ENCODE assay signal across 8 mouse cellular contexts in the genomic region with DNA sequence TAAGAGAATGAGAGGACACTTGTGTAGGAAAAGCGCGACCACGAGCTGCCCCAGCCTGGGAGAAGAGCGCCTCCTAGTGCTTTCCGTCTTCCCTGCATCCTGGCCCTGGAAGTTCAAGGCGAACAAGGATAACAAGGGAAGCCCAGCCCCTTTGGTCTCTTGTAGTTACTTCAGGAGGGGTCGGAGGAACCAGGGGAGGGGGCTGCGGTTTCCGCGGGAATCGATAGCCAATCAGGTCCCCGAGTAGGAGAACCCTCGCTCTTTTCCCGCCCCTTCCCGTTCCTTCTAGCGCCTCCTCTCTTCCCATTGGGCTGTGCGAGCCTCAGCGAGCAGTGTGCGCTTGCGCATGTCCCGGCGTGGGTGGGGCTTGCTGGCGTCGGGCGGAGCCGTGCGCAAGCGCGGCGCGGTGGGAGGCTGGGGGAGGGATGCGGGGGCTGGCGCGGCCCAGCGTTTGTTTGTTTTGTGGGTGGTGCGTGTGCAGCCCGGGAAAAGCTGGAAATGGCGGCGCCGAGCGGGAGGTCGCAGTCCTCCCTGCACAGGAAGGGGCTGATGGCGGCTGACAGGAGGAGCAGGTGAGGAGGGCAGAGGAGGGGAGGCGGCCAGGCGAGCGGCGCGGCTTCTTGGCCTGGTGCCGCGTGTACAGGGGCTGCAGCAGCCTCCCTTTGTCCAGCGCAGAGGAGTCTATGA. TPM values are rescaled to one million over a fixed set of nuclear protein-coding genes. Genes with fewer than 3 reads are reported as not detected.
DNase-seq lines count a peak whose midpoint lies in the region; ATAC-seq and TF ChIP-seq lines count a peak whose summit lies in the region.

Gene Casp2 (plus strand): TSS at position 360 of the 687 bp plus-strand sequence.

- peak within 1 kb of the TSS; percentile 93 for H3K9ac ChIP-seq in heart, embryonic 12.5 days
- H3K9ac ChIP-seq in kidney, postnatal 0 days (ENCODE audit: low read depth, low read length) = peak within 1 kb of the TSS; percentile 89
- H3K9ac ChIP-seq in liver, embryonic 11.5 days (ENCODE audit: low read depth, low read length) = peak within 1 kb of the TSS; percentile 95
- H3K9ac ChIP-seq in stomach, embryonic 14.5 days (replicated peaks; ENCODE audit: low read depth, low read length) = peak within 1 kb of the TSS; percentile 92

- H3K9me3 ChIP-seq in heart, embryonic 12.5 days (replicated peaks) = no peaks in the 10 kb centered on the region
- H3K9me3 ChIP-seq in kidney, postnatal 0 days (replicated peaks; ENCODE audit: low read length) = no peaks in the 10 kb centered on the region
- H3K9me3 ChIP-seq in liver, embryonic 11.5 days (ENCODE audit: control insufficient read depth, low read length) = no peaks in the 10 kb centered on the region
- H3K9me3 ChIP-seq in stomach, embryonic 14.5 days (ENCODE audit: control insufficient read depth, low read depth, low read length) = no peaks in the 10 kb centered on the region

- ATAC-seq in erythroid progenitor cell, adult 5-6 weeks (replicated peaks; ENCODE audit: low FRiP score, poor library complexity, severe bottlenecking) = peak; percentile 93
- ATAC-seq in heart, embryonic 12.5 days (ENCODE audit: insufficient number of reproducible peaks, low FRiP score) = peak; percentile 99
- peak; percentile 99 for ATAC-seq in kidney, postnatal 0 days (replicated peaks; ENCODE audit: low FRiP score, low read depth)
- peak; percentile 97 for ATAC-seq in liver, embryonic 11.5 days (replicated peaks; ENCODE audit: low FRiP score)
- ATAC-seq in stomach, embryonic 14.5 days (ENCODE audit: insufficient number of reproducible peaks, insufficient read depth, low FRiP score, low read depth) = peak; percentile 98

- 1% methylated on average over 51 of the region's 51 CpGs for WGBS in heart, embryonic 12.5 days
- under 1% methylated on average over 48 of the region's 51 CpGs for WGBS in kidney, postnatal 0 days
- under 1% methylated on average over 45 of the region's 51 CpGs for WGBS in liver, embryonic 11.5 days
- under 1% methylated on average over 51 of the region's 51 CpGs for WGBS in stomach, embryonic 14.5 days

- peak within 1 kb of the TSS; percentile 88 for H3K4me3 ChIP-seq in heart, embryonic 12.5 days
- H3K4me3 ChIP-seq in kidney, postnatal 0 days (replicated peaks; ENCODE audit: low read depth, low read length) = peak within 1 kb of the TSS; percentile 81
- peak within 1 kb of the TSS; percentile 92 for H3K4me3 ChIP-seq in liver, embryonic 11.5 days (ENCODE audit: low read depth, low read length)
- peak within 1 kb of the TSS; percentile 84 for H3K4me3 ChIP-seq in stomach, embryonic 14.5 days (ENCODE audit: low read depth, low read length)

- peak within 1 kb of the TSS; percentile 89 for H3K27ac ChIP-seq in heart, embryonic 12.5 days (ENCODE audit: poor library complexity, severe bottlenecking)
- peak within 1 kb of the TSS; percentile 90 for H3K27ac ChIP-seq in kidney, postnatal 0 days
- peak within 1 kb of the TSS; percentile 86 for H3K27ac ChIP-seq in liver, embryonic 11.5 days (ENCODE audit: low read depth, low read length)
- peak within 1 kb of the TSS; percentile 96 for H3K27ac ChIP-seq in stomach, embryonic 14.5 days (ENCODE audit: low read length)

- peak; percentile 98 for TF ChIP-seq CTCF in kidney, postnatal 0 days (IDR thresholded peaks at IDR 0.05; ENCODE audit: low read depth)

- DNase-seq in CD4-positive helper T cell, adult 2 months (ENCODE audit: low read depth, low spot score) = peak; percentile 97
- DNase-seq in brain, embryonic 18.5 days (ENCODE audit: low read depth, low spot score) = peak; percentile 99
- DNase-seq in kidney, postnatal 0 days (ENCODE audit: low spot score) = peak; percentile 100
- DNase-seq in liver, embryonic 11.5 days (ENCODE audit: low spot score) = peak; percentile 95
- DNase-seq in naive thymus-derived CD4-positive, alpha-beta T cell, adult 2 months (ENCODE audit: low read depth) = peak; percentile 98

- peaks cover 13% of the 10 kb centered on the region for H3K4me1 ChIP-seq in heart, embryonic 12.5 days (replicated peaks)
- H3K4me1 ChIP-seq in kidney, postnatal 0 days (replicated peaks; ENCODE audit: insufficient read depth, low read length) = 0 out of 2 replicates have a peak, but pooled peaks cover 3% of the 10 kb centered on the region
- peaks cover 10% of the 10 kb centered on the region; the same call in 1 of the 2 replicates for H3K4me1 ChIP-seq in liver, embryonic 11.5 days (replicated peaks; ENCODE audit: control insufficient read depth, insufficient read depth, low read length)
- 0 out of 2 replicates have a peak, but pooled peaks cover 5% of the 10 kb centered on the region for H3K4me1 ChIP-seq in stomach, embryonic 14.5 days (ENCODE audit: control insufficient read depth, insufficient read depth, low read length)

- peak within 1 kb of the TSS; percentile 92 for H3K4me2 ChIP-seq in heart, embryonic 12.5 days
- peak within 1 kb of the TSS; percentile 71 for H3K4me2 ChIP-seq in kidney, postnatal 0 days (ENCODE audit: low read length)
- H3K4me2 ChIP-seq in liver, embryonic 11.5 days = peak within 1 kb of the TSS; percentile 71
- H3K4me2 ChIP-seq in stomach, embryonic 14.5 days (replicated peaks; ENCODE audit: low read depth, low read length) = peak within 1 kb of the TSS; percentile 78

- H3K36me3 ChIP-seq in heart, embryonic 12.5 days = peaks cover 26% of the 10 kb centered on the region
- peaks cover 17% of the 10 kb centered on the region for H3K36me3 ChIP-seq in kidney, postnatal 0 days (ENCODE audit: insufficient read depth, low read length)
- peaks cover 21% of the 10 kb centered on the region for H3K36me3 ChIP-seq in liver, embryonic 11.5 days (ENCODE audit: control insufficient read depth, insufficient read depth, low read length)
- H3K36me3 ChIP-seq in stomach, embryonic 14.5 days (ENCODE audit: control insufficient read depth, insufficient read depth, low read length) = peaks cover 24% of the 10 kb centered on the region

- H3K27me3 ChIP-seq in heart, embryonic 12.5 days (replicated peaks) = peaks cover 3% of the 10 kb centered on the region; the same call in 1 of the 2 replicates
- no peaks in the 10 kb centered on the region for H3K27me3 ChIP-seq in kidney, postnatal 0 days (ENCODE audit: insufficient read depth, low read length)
- no peaks in the 10 kb centered on the region for H3K27me3 ChIP-seq in liver, embryonic 11.5 days (replicated peaks; ENCODE audit: control insufficient read depth, insufficient read depth, low read length)
- no peaks in the 10 kb centered on the region for H3K27me3 ChIP-seq in stomach, embryonic 14.5 days (ENCODE audit: control insufficient read depth, insufficient read depth, low read length)

RNA-seq across cellular contexts. Expression of gene Casp2, which starts in this region (rescaled TPM):
- total RNA-seq in erythroid progenitor cell, adult 5-6 weeks (2015; ENCODE audit: low replicate concordance) = 66.3 and 108 TPM in 2 replicates
- 46.6 and 60.7 TPM in 2 replicates for total RNA-seq in erythroid progenitor cell, adult 5-6 weeks (2017; ENCODE audit: low replicate concordance)
- 37.6 and 38.1 TPM in 2 replicates for polyA plus RNA-seq in heart, embryonic 12.5 days (2016; fragmentation: Nextera tagmentation; extraction: Ambion mirVana)
- polyA plus RNA-seq in kidney, postnatal 0 days (2015; fragmentation: Nextera tagmentation; extraction: Ambion mirVana) = 38.2 and 42.0 TPM in 2 replicates
- 44.5 and 46.1 TPM in 2 replicates for polyA plus RNA-seq in liver, embryonic 11.5 days (2014; fragmentation: Nextera tagmentation; extraction: Ambion mirVana)
- polyA plus RNA-seq in stomach, embryonic 14.5 days (2014; fragmentation: Nextera tagmentation; extraction: Ambion mirVana) = 58.8 and 59.5 TPM in 2 replicates

Comparison
In these comparisons a context has a peak if more than half of its experiments do, and no peak if none do; other contexts are left out.
1. Peak in every context shown above with its lines: DNase-seq, ATAC-seq, H3K4me3 ChIP-seq and H3K27ac ChIP-seq.